Mouse (Mus musculus) intestine, postnatal 0 days (tissue): ENCODE data around the gene Lrg1. TPM values are rescaled to one million over a fixed set of nuclear protein-coding genes. Genes with fewer than 3 reads are reported as not detected.
A peak's percentile ranks its signal among the peaks of the same experiment; 100 is the strongest.

ENCODE experiments used
- ATAC-seq: fragments of 200-750 bp; cut with Nextera tagmentation; 2 replicates; pipeline ENCODE4 v1.8.0; 2017; ENCODE audit warnings: mild to moderate bottlenecking, moderate TSS enrichment, moderate library complexity
- H3K27ac ChIP-seq: fragments of 300-500 bp; sonication (generic); 2 replicates; pipeline ENCODE4 v1.5.1; 2014; ENCODE audit warnings: mild to moderate bottlenecking, low read depth, low read length, moderate library complexity
- H3K27me3 ChIP-seq: fragments of 300-500 bp; sonication (generic); replicated peaks from 2 replicates; pipeline ENCODE4 v1.6.1; 2014; ENCODE audit warnings: low read length, mixed read lengths; ENCODE audit not compliant: control insufficient read depth, insufficient read depth
- H3K36me3 ChIP-seq: fragments of 300-500 bp; sonication (generic); 2 replicates; pipeline ENCODE4 v1.6.1; 2014; ENCODE audit warnings: mild to moderate bottlenecking, moderate library complexity; ENCODE audit not compliant: control insufficient read depth, insufficient read depth
- H3K4me1 ChIP-seq: fragments of 300-500 bp; sonication (generic); replicated peaks from 2 replicates; pipeline ENCODE4 v1.6.1; 2014; ENCODE audit warnings: antibody characterized with exemption, low read length, mixed read lengths; ENCODE audit not compliant: control insufficient read depth, insufficient read depth
- H3K4me2 ChIP-seq: fragments of 300-500 bp; sonication (generic); replicated peaks from 2 replicates; pipeline ENCODE4 v1.6.1; 2014; ENCODE audit warnings: low read depth, mild to moderate bottlenecking, moderate library complexity
- H3K4me3 ChIP-seq: fragments of 300-500 bp; sonication (generic); 2 replicates; pipeline ENCODE4 v1.5.1; 2014; ENCODE audit warnings: low read depth, low read length
- H3K9ac ChIP-seq: fragments of 300-500 bp; sonication (generic); 2 replicates; pipeline ENCODE4 v1.6.1; 2014; ENCODE audit warnings: mild to moderate bottlenecking, low read depth, low read length
- H3K9me3 ChIP-seq: fragments of 300-500 bp; sonication (generic); 2 replicates; pipeline ENCODE4 v1.6.1; 2016; ENCODE audit warnings: mixed run types; ENCODE audit not compliant: control insufficient read depth
- CTCF ChIP-seq: sonication (generic); IDR thresholded peaks from 2 replicates; pipeline ENCODE4 v1.5.1; 2016; ENCODE audit warnings: low read depth, mild to moderate bottlenecking, control low read depth, antibody characterized with exemption, moderate library complexity
- WGBS: fragments of 180-500 bp; shearing (Covaris S2); extraction: QIAGEN DNeasy Blood & Tissue Kit; methylation state at CpG from one replicate; pipeline ENCODE4 v1.1.7; 2014; 5-methylcytosine and 5-hydroxymethylcytosine counted together
- polyA plus RNA-seq: library from polyadenylated mRNA; unstranded; fragments of >200 nt; fragmentation: Nextera tagmentation; extraction: Ambion mirVana; gene quantifications from 2 replicates; pipeline ENCODE4 v1.2.1, GENCODE M21; 2015

The Lrg1 gene
- polyA plus RNA-seq, 1 experiment from 2014 or later, result 3.6 TPM

DNA sequence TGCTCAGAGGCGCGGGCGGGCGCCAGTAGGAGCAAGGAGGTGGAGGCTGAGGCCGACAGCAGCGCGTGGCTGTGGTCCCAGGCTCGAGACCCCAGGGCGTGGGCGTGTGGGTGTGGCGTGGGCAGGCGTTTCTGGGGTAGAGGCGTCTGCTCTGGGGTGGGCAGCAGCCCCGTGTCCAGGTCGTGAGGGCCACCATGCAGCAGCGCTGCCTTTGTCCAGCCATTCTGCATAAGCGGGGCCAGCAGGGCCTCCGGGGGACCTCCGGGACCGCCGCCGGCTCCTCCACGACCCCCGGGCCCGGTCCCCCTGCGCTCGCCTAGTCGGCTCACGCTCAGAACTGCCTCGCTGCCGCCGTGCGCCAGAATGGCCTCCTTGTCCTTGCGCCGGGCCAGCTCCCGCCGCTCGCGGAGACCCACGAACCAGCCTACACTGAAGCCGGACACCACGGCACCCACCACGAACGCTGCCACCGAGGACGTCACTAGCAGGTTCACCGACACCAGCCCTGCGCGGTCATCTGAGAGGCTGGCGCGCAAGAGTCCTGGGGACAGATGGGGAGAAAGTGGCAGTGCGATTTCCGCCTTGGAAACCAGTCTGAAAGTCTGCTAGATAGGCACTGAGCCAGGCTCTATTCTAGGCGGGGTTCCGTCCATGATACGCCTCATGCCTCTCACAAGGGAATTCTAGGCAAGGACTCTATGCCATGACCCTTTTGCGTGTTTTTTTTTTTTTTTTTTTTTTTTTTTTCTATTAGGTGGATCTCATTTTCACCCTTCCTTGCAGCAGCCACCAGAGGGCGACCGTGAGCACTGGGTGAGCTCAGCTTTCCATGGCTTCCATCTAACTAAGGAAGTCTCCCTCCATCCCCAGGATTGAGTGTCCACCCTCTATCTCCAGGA lies 2.8 kb upstream of the Lrg1 start:
- Histone ChIP-seq H3K9ac (peak overlapping the region; percentile 31; the same call in 1 of the 2 replicates), H3K4me2 (peak overlapping the region; percentile 89), H3K36me3 (peaks cover 5% of the 10 kb centered on the region), H3K4me3 (peak overlapping the region; percentile 46), H3K27me3 (peaks cover 46% of the 10 kb centered on the region), H3K4me1 (no peaks in the 10 kb centered on the region; the same call in 1 of the 2 replicates), H3K27ac (no peak overlapping the region), H3K9me3 (peaks cover 9% of the 10 kb centered on the region)
- peak; percentile 18 for ATAC-seq
- peak; percentile 86 for TF ChIP-seq CTCF
- 8% methylated on average over 59 of the region's 59 CpGs for WGBS

DNA sequence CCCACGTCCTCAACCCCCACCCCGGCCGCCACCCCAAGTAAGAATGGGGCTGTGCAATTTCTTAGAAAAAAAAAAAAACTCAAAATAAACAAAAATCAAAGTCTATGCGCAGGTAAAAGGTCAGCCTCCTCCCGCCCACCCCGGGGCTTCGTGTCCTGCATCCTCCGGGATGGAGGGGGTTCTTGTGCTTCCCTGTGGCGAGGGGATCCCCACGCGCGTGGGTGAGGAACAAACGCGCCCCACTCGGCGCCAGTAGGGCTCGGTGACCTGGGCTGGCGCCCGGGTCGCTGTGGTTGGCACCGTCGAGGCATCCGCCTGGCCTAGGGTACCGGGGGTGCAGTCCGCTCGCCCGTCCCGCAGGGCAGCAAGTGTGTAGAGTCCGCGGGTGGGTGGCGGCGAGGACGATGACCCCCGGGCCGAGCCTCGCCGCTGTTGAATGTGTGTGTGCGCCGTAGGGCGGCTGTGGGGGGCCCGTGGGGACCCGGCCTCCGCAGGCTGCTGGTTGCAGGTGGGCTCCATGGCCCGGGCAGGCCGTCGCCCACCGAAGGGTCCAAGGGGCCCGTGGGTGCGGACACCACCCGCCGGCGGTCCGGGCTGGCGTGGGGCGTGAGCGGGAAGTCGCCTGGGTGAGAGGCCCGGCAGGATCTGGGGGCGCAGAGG lies 2.0 kb upstream of the Lrg1 start:
- Histone ChIP-seq H3K36me3 (peaks cover 5% of the 10 kb centered on the region; the same call in 1 of the 2 replicates), H3K4me1 (no peaks in the 10 kb centered on the region; the same call in 1 of the 2 replicates), H3K9me3 (peaks cover 9% of the 10 kb centered on the region), H3K9ac (0 out of 2 replicates have a peak overlapping the region, but pooled peaks have one; percentile 31), H3K27me3 (peaks cover 54% of the 10 kb centered on the region), H3K27ac (no peak overlapping the region), H3K4me2 (peak overlapping the region; percentile 89), H3K4me3 (peak overlapping the region; percentile 46)
- TF ChIP-seq CTCF, result no peak
- peak; percentile 6; the same call in 1 of the 2 replicates for ATAC-seq
- WGBS, result 33% methylated on average over 52 of the region's 59 CpGs

DNA sequence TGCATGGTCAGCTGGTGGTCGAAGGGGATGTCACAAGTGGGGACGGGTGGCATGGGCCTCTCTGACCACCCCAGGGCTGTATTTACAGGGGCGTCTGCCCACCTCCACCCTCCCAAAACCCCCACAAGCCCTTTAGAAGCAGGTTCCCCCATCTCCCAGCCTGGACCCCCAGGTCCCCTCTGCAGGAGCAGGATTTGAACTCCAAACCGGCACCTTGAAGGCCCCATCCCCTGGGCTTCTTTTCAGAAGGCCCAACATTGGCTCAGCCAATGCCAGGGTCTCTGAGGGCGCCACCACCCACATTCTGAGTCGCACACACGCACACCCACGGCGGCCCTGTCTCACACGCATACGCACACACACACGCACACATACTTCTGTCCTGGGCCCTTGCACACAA lies 1.4 kb upstream of the Lrg1 start:
- Histone ChIP-seq H3K4me1 (no peaks in the 10 kb centered on the region; the same call in 1 of the 2 replicates), H3K27ac (no peak overlapping the region), H3K9ac (no peak overlapping the region), H3K9me3 (peaks cover 9% of the 10 kb centered on the region), H3K27me3 (peaks cover 61% of the 10 kb centered on the region), H3K36me3 (peaks cover 5% of the 10 kb centered on the region; the same call in 1 of the 2 replicates), H3K4me3 (no peak overlapping the region), H3K4me2 (no peak overlapping the region)
- 90% methylated on average over 12 of the region's 12 CpGs for WGBS
- TF ChIP-seq CTCF, result no peak
- ATAC-seq, result no peak

DNA sequence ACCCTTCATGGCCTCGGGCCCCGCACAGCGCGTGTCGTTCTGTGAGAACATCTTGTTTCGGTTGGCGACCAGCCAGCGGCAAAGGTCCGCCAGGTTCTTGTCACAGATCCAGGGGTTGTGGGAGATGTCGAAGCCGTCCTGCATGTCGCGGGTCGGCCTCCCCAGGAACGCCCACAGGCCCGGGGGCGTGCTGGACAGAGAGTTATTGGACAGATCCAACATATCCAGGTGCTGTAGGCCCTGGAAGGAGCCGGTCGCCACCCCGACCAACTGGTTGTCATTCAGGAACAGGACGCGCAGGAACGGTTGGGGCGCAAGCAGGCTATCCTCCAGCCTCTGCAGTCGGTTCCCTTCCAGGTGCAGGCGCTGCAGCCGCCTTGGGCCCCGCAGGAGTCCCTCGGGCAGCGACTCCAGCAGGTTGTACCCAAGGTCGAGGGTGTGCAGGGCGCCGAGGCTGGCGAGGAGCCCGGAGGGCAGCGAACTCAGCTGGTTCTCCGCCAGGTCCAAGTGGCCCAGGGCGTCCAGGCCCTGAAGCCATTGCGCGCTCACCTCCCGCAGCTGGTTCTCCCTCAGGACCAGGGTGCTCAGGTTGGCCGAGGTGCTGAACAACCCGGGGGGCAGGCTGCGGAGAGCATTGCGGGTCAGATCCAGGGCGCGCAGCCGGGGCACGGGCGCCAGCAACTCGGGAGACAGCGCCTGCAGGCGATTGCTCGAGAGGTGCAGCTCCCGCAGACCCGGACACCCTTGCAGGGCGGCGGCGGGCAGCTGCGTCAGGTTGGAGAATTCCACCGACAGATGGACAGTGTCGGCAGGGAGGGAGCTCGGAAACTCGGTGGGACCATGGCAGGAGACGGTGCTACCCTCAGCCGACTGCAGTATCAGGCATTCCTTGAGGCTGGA lies 1.6 kb downstream of the Lrg1 start:
- Histone ChIP-seq H3K4me2 (peak overlapping the region; percentile 48), H3K27me3 (peaks cover 61% of the 10 kb centered on the region), H3K27ac (no peak overlapping the region), H3K9ac (no peak overlapping the region), H3K4me3 (peak overlapping the region; percentile 22), H3K9me3 (peaks cover 9% of the 10 kb centered on the region), H3K36me3 (peaks cover 5% of the 10 kb centered on the region; the same call in 1 of the 2 replicates), H3K4me1 (peaks cover 4% of the 10 kb centered on the region; the same call in 1 of the 2 replicates)
- WGBS, result 4% methylated on average over 66 of the region's 66 CpGs
- no peak for TF ChIP-seq CTCF
- no peak for ATAC-seq

DNA sequence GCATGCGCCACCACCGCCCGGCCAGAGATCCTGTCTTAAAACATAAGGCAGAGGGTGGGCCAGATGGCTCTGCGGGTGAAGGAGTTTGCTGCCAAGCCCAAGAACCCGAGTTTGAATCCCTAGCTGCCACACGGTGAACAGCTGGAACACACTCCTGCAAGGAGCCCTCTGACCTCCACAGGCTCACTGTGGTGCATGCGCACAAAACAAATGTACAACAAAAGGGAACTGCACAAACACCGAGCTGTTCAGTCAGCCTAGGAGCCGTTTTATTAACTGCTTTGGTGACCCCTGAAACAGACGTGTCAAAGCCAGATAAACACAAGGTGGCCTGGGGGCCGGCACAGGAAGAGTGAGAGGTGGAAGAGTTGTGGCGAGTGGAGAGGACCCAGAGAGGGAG lies 2.4 kb downstream of the Lrg1 start:
- no peak overlapping the region for H3K4me3 ChIP-seq
- H3K9ac ChIP-seq, result no peak overlapping the region
- H3K9me3 ChIP-seq, result peaks cover 9% of the 10 kb centered on the region
- no peak for ATAC-seq
- H3K36me3 ChIP-seq, result peaks cover 5% of the 10 kb centered on the region; the same call in 1 of the 2 replicates
- peaks cover 4% of the 10 kb centered on the region; the same call in 1 of the 2 replicates for H3K4me1 ChIP-seq
- TF ChIP-seq CTCF, result no peak
- no peak overlapping the region for H3K27ac ChIP-seq
- H3K27me3 ChIP-seq, result peaks cover 60% of the 10 kb centered on the region
- peak overlapping the region; percentile 48 for H3K4me2 ChIP-seq
- WGBS, result 40% methylated on average over 12 of the region's 12 CpGs
